Comparison of ENCODE assay signal across 8 mouse cellular contexts in genomic region chr14:68934611-68935302, GRCm38 (mm10).
A peak's percentile ranks its signal among the peaks of the same experiment; 100 is the strongest.
DNase-seq lines count a peak whose midpoint lies in the region; ATAC-seq and TF ChIP-seq lines count a peak whose summit lies in the region.

No protein-coding gene starts in this region.

- H3K4me3 ChIP-seq in liver, embryonic 11.5 days (ENCODE audit: low read depth, low read length) = no peak overlapping the region
- H3K4me3 ChIP-seq in liver, postnatal 0 days (ENCODE audit: low read depth, low read length) = no peak overlapping the region
- no peak overlapping the region for H3K4me3 ChIP-seq in forebrain, postnatal 0 days (ENCODE audit: low read depth, low read length)
- no peak overlapping the region for H3K4me3 ChIP-seq in midbrain, embryonic 11.5 days (ENCODE audit: low read depth, low read length)
- no peak overlapping the region for H3K4me3 ChIP-seq in stomach, embryonic 15.5 days (replicated peaks)

- no peaks in the 10 kb centered on the region for H3K36me3 ChIP-seq in liver, embryonic 11.5 days (ENCODE audit: control insufficient read depth, insufficient read depth, low read length)
- H3K36me3 ChIP-seq in liver, postnatal 0 days (replicated peaks; ENCODE audit: insufficient read depth, low read length) = no peaks in the 10 kb centered on the region
- H3K36me3 ChIP-seq in forebrain, postnatal 0 days (ENCODE audit: insufficient read depth) = no peaks in the 10 kb centered on the region
- no peaks in the 10 kb centered on the region for H3K36me3 ChIP-seq in midbrain, embryonic 11.5 days (ENCODE audit: control insufficient read depth, insufficient read depth, low read length)
- no peaks in the 10 kb centered on the region for H3K36me3 ChIP-seq in stomach, embryonic 15.5 days

- no peaks in the 10 kb centered on the region for H3K27me3 ChIP-seq in liver, embryonic 11.5 days (replicated peaks; ENCODE audit: control insufficient read depth, insufficient read depth, low read length)
- H3K27me3 ChIP-seq in liver, postnatal 0 days (ENCODE audit: insufficient read depth, low read length) = no peaks in the 10 kb centered on the region
- H3K27me3 ChIP-seq in forebrain, postnatal 0 days (ENCODE audit: insufficient read depth, low read length) = no peaks in the 10 kb centered on the region
- no peaks in the 10 kb centered on the region for H3K27me3 ChIP-seq in midbrain, embryonic 11.5 days (ENCODE audit: control insufficient read depth, insufficient read depth, low read length)
- H3K27me3 ChIP-seq in stomach, embryonic 15.5 days (replicated peaks) = no peaks in the 10 kb centered on the region

- no peak for TF ChIP-seq CTCF in liver, postnatal 0 days (IDR thresholded peaks at IDR 0.05; ENCODE audit: low read depth)
- TF ChIP-seq CTCF in forebrain, postnatal 0 days (IDR thresholded peaks at IDR 0.05; ENCODE audit: low read depth) = no peak

- no peaks in the 10 kb centered on the region for H3K4me1 ChIP-seq in liver, embryonic 11.5 days (replicated peaks; ENCODE audit: control insufficient read depth, insufficient read depth, low read length)
- H3K4me1 ChIP-seq in liver, postnatal 0 days (ENCODE audit: insufficient read depth) = no peaks in the 10 kb centered on the region
- peaks cover 18% of the 10 kb centered on the region for H3K4me1 ChIP-seq in forebrain, postnatal 0 days (ENCODE audit: insufficient read depth)
- H3K4me1 ChIP-seq in midbrain, embryonic 11.5 days (ENCODE audit: control insufficient read depth, insufficient read depth, low read length) = no peaks in the 10 kb centered on the region
- H3K4me1 ChIP-seq in stomach, embryonic 15.5 days = no peaks in the 10 kb centered on the region

- H3K9ac ChIP-seq in liver, embryonic 11.5 days (ENCODE audit: low read depth, low read length) = no peak overlapping the region
- H3K9ac ChIP-seq in liver, postnatal 0 days (replicated peaks) = no peak overlapping the region
- H3K9ac ChIP-seq in forebrain, postnatal 0 days = no peak overlapping the region
- H3K9ac ChIP-seq in midbrain, embryonic 11.5 days (ENCODE audit: low read length) = no peak overlapping the region
- H3K9ac ChIP-seq in stomach, embryonic 15.5 days = no peak overlapping the region

- 40% methylated on average over 12 of the region's 12 CpGs for WGBS in liver, embryonic 11.5 days
- 46% methylated on average over 12 of the region's 12 CpGs for WGBS in liver, postnatal 0 days (ENCODE audit: insufficient replicate concordance)
- WGBS in forebrain, postnatal 0 days = 10% methylated on average over 12 of the region's 12 CpGs
- WGBS in midbrain, embryonic 11.5 days = 39% methylated on average over 12 of the region's 12 CpGs
- WGBS in stomach, embryonic 15.5 days = 15% methylated on average over 12 of the region's 12 CpGs

- no peak for ATAC-seq in liver, embryonic 11.5 days (replicated peaks; ENCODE audit: low FRiP score)
- no peak for ATAC-seq in liver, postnatal 0 days
- peak; percentile 91 for ATAC-seq in forebrain, postnatal 0 days
- ATAC-seq in midbrain, embryonic 11.5 days (ENCODE audit: low FRiP score) = no peak
- peak; percentile 18; the same call in 1 of the 2 replicates for ATAC-seq in stomach, embryonic 15.5 days (ENCODE audit: insufficient read depth, low FRiP score, low read depth)
- ATAC-seq in activated CD4-positive, CD25-positive, alpha-beta regulatory T cell, adult 4 months = no peak

- no peak for TF ChIP-seq EP300 in liver, postnatal 0 days (IDR thresholded peaks at IDR 0.05; ENCODE audit: low read depth)

- H3K4me2 ChIP-seq in liver, embryonic 11.5 days = no peak overlapping the region
- no peak overlapping the region for H3K4me2 ChIP-seq in liver, postnatal 0 days (ENCODE audit: low read depth, low read length)
- H3K4me2 ChIP-seq in forebrain, postnatal 0 days (ENCODE audit: low read depth) = no peak overlapping the region; the same call in 1 of the 2 replicates
- H3K4me2 ChIP-seq in midbrain, embryonic 11.5 days = no peak overlapping the region
- H3K4me2 ChIP-seq in stomach, embryonic 15.5 days = peak overlapping the region; percentile 28; the same call in 1 of the 2 replicates

- DNase-seq in liver, embryonic 11.5 days (ENCODE audit: low spot score) = peak; percentile 35
- no peak for DNase-seq in liver, postnatal 0 days
- DNase-seq in forebrain, postnatal 0 days = peak; percentile 76
- peak; percentile 18 to 38 for DNase-seq in kidney, postnatal 25 days
- DNase-seq in midbrain, embryonic 11.5 days (ENCODE audit: low spot score, missing footprints) = peak; percentile 87
- no peak for DNase-seq in thymus, postnatal 14 days

- no peak overlapping the region for H3K27ac ChIP-seq in liver, embryonic 11.5 days (ENCODE audit: low read depth, low read length)
- no peak overlapping the region for H3K27ac ChIP-seq in liver, postnatal 0 days (ENCODE audit: low read depth)
- peak overlapping the region; percentile 73 for H3K27ac ChIP-seq in forebrain, postnatal 0 days (ENCODE audit: low read depth, low read length)
- no peak overlapping the region for H3K27ac ChIP-seq in midbrain, embryonic 11.5 days (ENCODE audit: low read depth, low read length)
- no peak overlapping the region for H3K27ac ChIP-seq in stomach, embryonic 15.5 days

- H3K9me3 ChIP-seq in liver, embryonic 11.5 days (ENCODE audit: control insufficient read depth, low read length) = no peaks in the 10 kb centered on the region
- H3K9me3 ChIP-seq in liver, postnatal 0 days (ENCODE audit: low read length) = no peaks in the 10 kb centered on the region
- H3K9me3 ChIP-seq in forebrain, postnatal 0 days (ENCODE audit: low read length) = no peaks in the 10 kb centered on the region
- no peaks in the 10 kb centered on the region for H3K9me3 ChIP-seq in midbrain, embryonic 11.5 days (ENCODE audit: control insufficient read depth, low read length)
- no peaks in the 10 kb centered on the region for H3K9me3 ChIP-seq in stomach, embryonic 15.5 days

Comparison
In these comparisons a context has a peak if more than half of its experiments do, and no peak if none do; other contexts are left out.
1. DNase-seq: peak in liver, embryonic 11.5 days (single experiment), forebrain, postnatal 0 days (single experiment), kidney, postnatal 25 days (2 of 2) and midbrain, embryonic 11.5 days (single experiment); none in liver, postnatal 0 days (single experiment) and thymus, postnatal 14 days (single experiment).
2. ATAC-seq: peak in forebrain, postnatal 0 days (single experiment) and stomach, embryonic 15.5 days (single experiment); none in liver, embryonic 11.5 days (single experiment), liver, postnatal 0 days (single experiment), midbrain, embryonic 11.5 days (single experiment) and activated CD4-positive, CD25-positive, alpha-beta regulatory T cell, adult 4 months (single experiment).